Mouse (Mus musculus): ENCODE data around the gene Mok.

The Mok gene

GRCm38 (mm10) chr12:110764531-110764930 lies 76.2 kb downstream of the Mok start:
- DNase-seq (ENCODE audit: low spot score) = no peak

DNA sequence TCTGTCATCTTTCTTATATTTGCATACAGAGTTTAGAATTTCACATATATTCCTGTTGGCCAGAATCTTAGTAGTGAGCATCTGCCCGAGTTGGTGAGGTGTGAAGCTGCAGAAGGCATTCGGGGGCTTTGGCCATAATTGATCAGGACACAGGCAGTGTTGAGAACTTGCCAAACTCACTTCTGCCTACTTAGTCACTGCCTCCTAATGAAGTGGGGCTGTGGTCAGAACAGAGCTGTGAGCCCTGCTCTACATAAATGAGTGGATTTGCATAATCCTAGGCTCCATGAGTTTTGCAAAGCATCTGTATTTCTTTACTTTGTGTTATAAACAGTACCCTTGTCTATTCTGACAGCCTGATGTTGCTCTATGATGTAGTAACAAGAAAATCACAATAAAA lies 78.4 kb downstream of the Mok start:
- no peak for DNase-seq (ENCODE audit: low spot score)

DNA sequence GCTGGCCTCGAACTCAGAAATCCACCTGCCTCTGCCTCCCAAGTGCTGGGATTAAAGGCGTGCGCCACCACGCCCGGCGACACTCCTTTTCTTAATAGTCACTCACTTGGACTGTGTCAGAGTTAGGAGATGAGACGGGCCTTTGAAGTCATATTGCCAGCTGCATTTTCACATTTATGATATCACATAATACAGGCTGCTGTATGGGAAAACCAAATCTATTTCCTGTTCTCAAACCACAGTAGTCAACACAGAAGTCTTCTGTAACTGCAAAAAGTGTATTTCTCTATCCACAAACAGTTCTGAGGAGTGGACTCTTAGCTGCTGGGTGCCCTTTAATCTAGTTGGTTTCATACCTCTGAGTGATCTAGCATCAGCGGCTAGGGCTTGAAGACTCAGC lies 81.8 kb downstream of the Mok start:
- DNase-seq (ENCODE audit: low spot score) = no peak

Data from layer of hippocampus, adult 9-10 months (tissue).